Mouse (Mus musculus) neutrophil, adult 83 days (primary cell): ENCODE measurements around the gene Ssu2. TPM values are rescaled to one million over a fixed set of nuclear protein-coding genes. Genes with fewer than 3 reads are reported as not detected.

Source experiments
- total RNA-seq, 2 experiments: library from RNA; stranded (reverse); gene quantifications; one replicate each; pipeline ENCODE4 v1.2.4; 2023

Gene Ssu2
- total RNA-seq, result not detected

GRCm38 (mm10) chr6:112387947-112388346 lies at the start of gene Ssu2:
Ssu2 (minus strand) TSS chr6:112388023.

Other genes starting within 250 kb of the Ssu2 start
- under 1 TPM in 1 of 2 experiments, not detected in 1; 0.83 TPM for gene Lmcd1, start 114.3 kb downstream of the Ssu2 start, total RNA-seq
- gene Cav3, start 71.5 kb upstream of the Ssu2 start, total RNA-seq, result not detected
- not detected for gene Oxtr, start 101.9 kb upstream of the Ssu2 start, total RNA-seq